Mouse (Mus musculus) heart, embryonic 15.5 days (tissue): ENCODE measurements around the gene Scpep1. TPM values are rescaled to one million over a fixed set of nuclear protein-coding genes. Genes with fewer than 3 reads are reported as not detected.

Experiments used
- ATAC-seq: fragments of 200-750 bp; cut with Nextera tagmentation; replicated peaks from 2 replicates; pipeline ENCODE4 v1.8.0; 2017; ENCODE audit warnings: low read depth, moderate TSS enrichment; ENCODE audit not compliant: insufficient number of reproducible peaks, insufficient read depth, low FRiP score
- H3K27ac ChIP-seq: fragments of 300-500 bp; sonication (generic); 2 replicates; pipeline ENCODE4 v1.5.1; 2015; ENCODE audit warnings: mild to moderate bottlenecking, inconsistent platforms
- H3K27me3 ChIP-seq: fragments of 300-500 bp; sonication (generic); 2 replicates; pipeline ENCODE4 v1.6.1; 2015; ENCODE audit warnings: inconsistent platforms
- H3K36me3 ChIP-seq: fragments of 300-500 bp; sonication (generic); 2 replicates; pipeline ENCODE4 v1.6.1; 2015; ENCODE audit warnings: mild to moderate bottlenecking, inconsistent platforms
- H3K4me1 ChIP-seq: fragments of 300-500 bp; sonication (generic); replicated peaks from 2 replicates; pipeline ENCODE4 v1.6.1; 2015; ENCODE audit warnings: inconsistent platforms
- H3K4me2 ChIP-seq: fragments of 300-500 bp; sonication (generic); 2 replicates; pipeline ENCODE4 v1.6.1; 2015; ENCODE audit warnings: inconsistent platforms, mild to moderate bottlenecking, moderate library complexity
- H3K4me3 ChIP-seq: fragments of 300-500 bp; sonication (generic); 2 replicates; pipeline ENCODE4 v1.5.1; 2015; ENCODE audit warnings: mild to moderate bottlenecking, inconsistent platforms
- H3K9ac ChIP-seq: fragments of 300-500 bp; sonication (generic); 2 replicates; pipeline ENCODE4 v1.6.1; 2015; ENCODE audit warnings: mild to moderate bottlenecking, inconsistent platforms
- H3K9me3 ChIP-seq: fragments of 300-500 bp; sonication (generic); replicated peaks from 2 replicates; pipeline ENCODE4 v1.6.1; 2016; ENCODE audit warnings: inconsistent platforms
- WGBS: fragments of 180-500 bp; shearing (Covaris S2); methylation state at CpG from one replicate; pipeline ENCODE4 v1.1.7; 2015; ENCODE audit warnings: mixed read lengths; 5-methylcytosine and 5-hydroxymethylcytosine counted together
- polyA plus RNA-seq: library from polyadenylated mRNA; unstranded; fragments of >200 nt; fragmentation: Nextera tagmentation; extraction: Ambion mirVana; gene quantifications from 2 replicates; pipeline ENCODE4 v1.2.1, GENCODE M21; 2015

Gene Scpep1
- polyA plus RNA-seq, result 44.2 and 51.1 TPM in 2 replicates

GRCm38 (mm10) chr11:88955217-88955969, at the start of gene Scpep1:
Gene Scpep1 (minus strand): TSS chr11:88955465.
- H3K4me3 ChIP-seq, result peak within 1 kb of the TSS; percentile 63
- H3K4me1 ChIP-seq, result peaks cover 4% of the 10 kb centered on the region; the same call in 1 of the 2 replicates
- WGBS, result 5% methylated on average over 34 of the region's 34 CpGs
- no peaks in the 10 kb centered on the region for H3K36me3 ChIP-seq
- H3K9ac ChIP-seq, result peak within 1 kb of the TSS; percentile 58
- no peaks in the 10 kb centered on the region for H3K9me3 ChIP-seq
- H3K27me3 ChIP-seq, result no peaks in the 10 kb centered on the region
- H3K27ac ChIP-seq, result peak within 1 kb of the TSS; percentile 54
- peak; percentile 97 for ATAC-seq
- peak within 1 kb of the TSS; percentile 67 for H3K4me2 ChIP-seq

- H3K9me3 ChIP-seq, result no peaks in the 10 kb centered on the region
Observed at GRCm38 (mm10) chr11:89003726-89004125, 48.5 kb upstream of the Scpep1 start.

GRCm38 (mm10) chr11:89003078-89003477, 47.8 kb upstream of the Scpep1 start:
- Histone ChIP-seq H3K36me3 (peaks cover 24% of the 10 kb centered on the region), H3K4me1 (peaks cover 37% of the 10 kb centered on the region), H3K4me3 (peak overlapping the region; percentile 24), H3K4me2 (peak overlapping the region; percentile 51), H3K27ac (peak overlapping the region; percentile 26; the same call in 1 of the 2 replicates), H3K9me3 (no peaks in the 10 kb centered on the region), H3K9ac (no peak overlapping the region), H3K27me3 (no peaks in the 10 kb centered on the region)
- WGBS, result 54% methylated on average over 6 of the region's 6 CpGs
- no peak for ATAC-seq

More at GRCm38 (mm10) chr11:89003726-89004125, 48.5 kb upstream of the Scpep1 start:
- Histone ChIP-seq H3K36me3 (peaks cover 24% of the 10 kb centered on the region), H3K4me3 (no peak overlapping the region), H3K4me2 (peak overlapping the region; percentile 51), H3K4me1 (peaks cover 36% of the 10 kb centered on the region), H3K27ac (peak overlapping the region; percentile 43; the same call in 1 of the 2 replicates), H3K9ac (no peak overlapping the region), H3K27me3 (no peaks in the 10 kb centered on the region)
- ATAC-seq, result no peak
- WGBS, result 67% methylated on average over 4 of the region's 4 CpGs

- ATAC-seq, result no peak
- H3K9ac ChIP-seq, result no peak overlapping the region
- peak overlapping the region; percentile 26; the same call in 1 of the 2 replicates for H3K27ac ChIP-seq
- peak overlapping the region; percentile 51 for H3K4me2 ChIP-seq
- peaks cover 37% of the 10 kb centered on the region for H3K4me1 ChIP-seq
- peak overlapping the region; percentile 24 for H3K4me3 ChIP-seq
- 71% methylated on average over 5 of the region's 5 CpGs for WGBS
- peaks cover 23% of the 10 kb centered on the region for H3K36me3 ChIP-seq
- no peaks in the 10 kb centered on the region for H3K9me3 ChIP-seq
- H3K27me3 ChIP-seq, result no peaks in the 10 kb centered on the region
Observed at GRCm38 (mm10) chr11:89002621-89003020, 47.4 kb upstream of the Scpep1 start.

GRCm38 (mm10) chr11:89002068-89002467, 46.8 kb upstream of the Scpep1 start:
- no peaks in the 10 kb centered on the region for H3K27me3 ChIP-seq
- no peak overlapping the region for H3K27ac ChIP-seq
- peaks cover 37% of the 10 kb centered on the region for H3K4me1 ChIP-seq
- H3K9me3 ChIP-seq, result no peaks in the 10 kb centered on the region
- no peak for ATAC-seq
- H3K36me3 ChIP-seq, result peaks cover 17% of the 10 kb centered on the region
- peak overlapping the region; percentile 24 for H3K4me3 ChIP-seq
- H3K9ac ChIP-seq, result no peak overlapping the region
- peak overlapping the region; percentile 51 for H3K4me2 ChIP-seq
- 82% methylated on average over 5 of the region's 5 CpGs for WGBS

- H3K4me1 ChIP-seq, result peaks cover 37% of the 10 kb centered on the region
- peaks cover 14% of the 10 kb centered on the region for H3K36me3 ChIP-seq
- H3K4me2 ChIP-seq, result peak overlapping the region; percentile 69
- H3K9me3 ChIP-seq, result no peaks in the 10 kb centered on the region
- WGBS, result 92% methylated on average over 7 of the region's 7 CpGs
- no peaks in the 10 kb centered on the region for H3K27me3 ChIP-seq
- no peak for ATAC-seq
- H3K9ac ChIP-seq, result no peak overlapping the region
- no peak overlapping the region for H3K27ac ChIP-seq
- peak overlapping the region; percentile 73 for H3K4me3 ChIP-seq
Observed at GRCm38 (mm10) chr11:89001569-89001968, 46.3 kb upstream of the Scpep1 start.

- ATAC-seq, result no peak
- Histone ChIP-seq H3K4me2 (peak overlapping the region; percentile 69), H3K9me3 (no peaks in the 10 kb centered on the region), H3K4me3 (peak overlapping the region; percentile 73), H3K36me3 (peaks cover 3% of the 10 kb centered on the region; the same call in 1 of the 2 replicates), H3K27me3 (no peaks in the 10 kb centered on the region), H3K4me1 (peaks cover 37% of the 10 kb centered on the region), H3K27ac (0 out of 2 replicates have a peak overlapping the region, but pooled peaks have one; percentile 67), H3K9ac (peak overlapping the region; percentile 77)
Observed at GRCm38 (mm10) chr11:89000527-89000819, 45.2 kb upstream of the Scpep1 start.

GRCm38 (mm10) chr11:88999723-89000526, 44.7 kb upstream of the Scpep1 start:
- no peaks in the 10 kb centered on the region for H3K36me3 ChIP-seq
- peak overlapping the region; percentile 69 for H3K4me2 ChIP-seq
- ATAC-seq, result peak; percentile 3; the same call in 1 of the 2 replicates

GRCm38 (mm10) chr11:88998974-88999722, 43.9 kb upstream of the Scpep1 start, which contains the start of gene Trim25:
Gene Trim25 (plus strand): TSS chr11:88999376.
- no peaks in the 10 kb centered on the region for H3K9me3 ChIP-seq
- peak within 1 kb of the TSS; percentile 77 for H3K9ac ChIP-seq
- no peaks in the 10 kb centered on the region for H3K27me3 ChIP-seq
- peak; percentile 89 for ATAC-seq
- H3K27ac ChIP-seq, result peak within 1 kb of the TSS; percentile 67
- peak within 1 kb of the TSS; percentile 73 for H3K4me3 ChIP-seq
- WGBS, result under 1% methylated on average over 48 of the region's 48 CpGs
- no peaks in the 10 kb centered on the region for H3K36me3 ChIP-seq
- H3K4me2 ChIP-seq, result peak within 1 kb of the TSS; percentile 69
- H3K4me1 ChIP-seq, result peaks cover 37% of the 10 kb centered on the region

More at GRCm38 (mm10) chr11:88999723-89000526, 44.7 kb upstream of the Scpep1 start:
- peak overlapping the region; percentile 67 for H3K27ac ChIP-seq
- no peaks in the 10 kb centered on the region for H3K9me3 ChIP-seq
- no peaks in the 10 kb centered on the region for H3K27me3 ChIP-seq
- 17% methylated on average over 33 of the region's 33 CpGs for WGBS
- H3K9ac ChIP-seq, result peak overlapping the region; percentile 77
- peaks cover 37% of the 10 kb centered on the region for H3K4me1 ChIP-seq
- peak overlapping the region; percentile 73 for H3K4me3 ChIP-seq

GRCm38 (mm10) chr11:88998406-88998805, 43.1 kb upstream of the Scpep1 start:
- 0 out of 2 replicates have a peak overlapping the region, but pooled peaks have one; percentile 4 for H3K27ac ChIP-seq
- H3K27me3 ChIP-seq, result no peaks in the 10 kb centered on the region
- no peak overlapping the region for H3K9ac ChIP-seq
- peaks cover 30% of the 10 kb centered on the region for H3K4me1 ChIP-seq
- ATAC-seq, result no peak
- H3K4me3 ChIP-seq, result peak overlapping the region; percentile 73; the same call in 1 of the 2 replicates
- 22% methylated on average over 3 of the region's 3 CpGs for WGBS
- peak overlapping the region; percentile 69; the same call in 1 of the 2 replicates for H3K4me2 ChIP-seq
- H3K9me3 ChIP-seq, result no peaks in the 10 kb centered on the region
- H3K36me3 ChIP-seq, result no peaks in the 10 kb centered on the region
